Mouse (Mus musculus): ENCODE results near the gene Prrxl1. TPM values are rescaled to one million over a fixed set of nuclear protein-coding genes. Genes with fewer than 3 reads are reported as not detected.

Prrxl1 gene
- polyA plus RNA-seq, 2 experiments from 2014 or later: not detected

Other genes with a start within 250 kb of the Prrxl1 start
- gene 1700024G13Rik, start 211.0 kb upstream of the Prrxl1 start, polyA plus RNA-seq (2017; shearing (Covaris generic)): not detected
- not detected for gene Slc18a3, start 134.6 kb upstream of the Prrxl1 start, polyA plus RNA-seq (2017; shearing (Covaris generic))
- not detected for gene Chat, start 133.4 kb upstream of the Prrxl1 start, polyA plus RNA-seq (2017; shearing (Covaris generic))
- gene Ercc6, start 85.9 kb upstream of the Prrxl1 start, polyA plus RNA-seq (2017; shearing (Covaris generic)): 1 to 10 TPM; 6.7 to 7.3 TPM
- not detected for gene 3425401B19Rik, start 85.9 kb downstream of the Prrxl1 start, polyA plus RNA-seq (2017; shearing (Covaris generic))
- 1 to 10 TPM; 2.9 to 4.8 TPM for gene Tmem273, start 186.6 kb downstream of the Prrxl1 start, polyA plus RNA-seq (2017; shearing (Covaris generic))
- gene Fam170b, start 234.6 kb downstream of the Prrxl1 start, polyA plus RNA-seq (2017; shearing (Covaris generic)): not detected

Measured in activated CD4-positive, CD25-positive, alpha-beta regulatory T cell, adult 4 months (primary cell).